Mouse (Mus musculus): Measurements from ENCODE around the gene Ugt1a7c. TPM values are rescaled to one million over a fixed set of nuclear protein-coding genes. Genes with fewer than 3 reads are reported as not detected.

The Ugt1a7c gene
- total RNA-seq, 2 experiments from 2014 or later, result 1.2 to 2.6 TPM

DNA sequence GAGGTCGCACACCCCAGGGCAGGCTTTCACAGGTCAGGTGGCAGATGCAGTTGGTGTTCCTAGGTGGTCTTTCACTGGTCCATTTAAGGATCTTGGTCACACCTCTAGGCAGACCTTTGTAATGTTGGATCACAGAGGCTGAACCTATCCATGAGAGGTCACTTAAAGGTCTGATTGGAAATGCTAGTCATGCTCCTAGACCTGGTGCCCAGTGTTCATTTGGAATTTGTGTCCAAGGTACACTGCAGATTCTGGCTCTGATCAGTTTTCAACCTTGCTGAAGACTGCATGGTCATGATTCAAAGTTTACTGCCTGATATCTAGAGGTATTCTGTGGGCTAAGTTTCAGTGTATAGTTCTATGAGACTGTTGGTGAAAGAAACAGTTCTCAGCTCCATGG is 84.8 kb downstream of the Ugt1a7c start:
- intact Hi-C loops (cut with DNase I), result no loop called here

GRCm38 (mm10) chr1:88186325-88186935 is 91.6 kb downstream of the Ugt1a7c start:
- no peak for DNase-seq
- intact Hi-C loops (cut with DNase I), result no loop called here

More for the DNA sequence above, 84.8 kb downstream of the Ugt1a7c start:
- DNase-seq, result no peak

- DNase-seq, result no peak
- intact Hi-C loops (cut with DNase I), result no loop called here
Observed at GRCm38 (mm10) chr1:88192136-88192535, 97.3 kb downstream of the Ugt1a7c start.

- intact Hi-C loops (cut with DNase I), result no loop called here
- no peak for DNase-seq
Observed at GRCm38 (mm10) chr1:88195687-88196086, 100.8 kb downstream of the Ugt1a7c start.

GRCm38 (mm10) chr1:88197443-88197842 is 102.6 kb downstream of the Ugt1a7c start:
- intact Hi-C loops (cut with DNase I), result no loop called here
- DNase-seq, result no peak

GRCm38 (mm10) chr1:88199996-88200395 is 105.1 kb downstream of the Ugt1a7c start:
- intact Hi-C loops (cut with DNase I), result no loop called here
- DNase-seq, result no peak

DNA sequence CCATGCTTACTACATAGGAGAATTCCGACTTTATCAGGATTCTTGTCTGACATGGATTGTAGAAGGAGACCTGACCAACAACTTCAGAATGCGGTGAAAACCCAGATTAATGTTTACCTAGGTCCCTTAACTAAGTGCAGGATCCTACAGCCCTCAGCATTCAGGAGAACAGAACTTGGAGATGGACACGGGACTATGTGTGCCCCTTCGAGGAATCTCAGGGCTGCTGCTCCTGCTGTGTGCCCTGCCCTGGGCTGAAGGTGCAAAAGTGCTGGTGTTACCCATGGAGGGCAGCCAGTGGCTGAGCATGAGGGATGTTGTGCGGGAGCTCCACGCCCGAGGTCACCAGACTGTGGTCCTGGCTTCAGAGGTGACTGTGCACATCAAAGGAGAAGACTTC is 105.6 kb downstream of the Ugt1a7c start, which contains the start of gene Ugt1a2:
Ugt1a2 (plus strand) TSS at position 146 of the 400 bp plus-strand sequence.
- intact Hi-C loops (cut with DNase I), result no loop called here

GRCm38 (mm10) chr1:88205294-88205922 is 110.5 kb downstream of the Ugt1a7c start, which contains the start of gene Dnajb3:
Dnajb3 (minus strand) TSS chr1:88205782.
- peak; percentile 63 for DNase-seq
- intact Hi-C loops (cut with DNase I), result no loop called here

More for the DNA sequence above, 105.6 kb downstream of the Ugt1a7c start, which contains the start of gene Ugt1a2:
- no peak for DNase-seq

DNA sequence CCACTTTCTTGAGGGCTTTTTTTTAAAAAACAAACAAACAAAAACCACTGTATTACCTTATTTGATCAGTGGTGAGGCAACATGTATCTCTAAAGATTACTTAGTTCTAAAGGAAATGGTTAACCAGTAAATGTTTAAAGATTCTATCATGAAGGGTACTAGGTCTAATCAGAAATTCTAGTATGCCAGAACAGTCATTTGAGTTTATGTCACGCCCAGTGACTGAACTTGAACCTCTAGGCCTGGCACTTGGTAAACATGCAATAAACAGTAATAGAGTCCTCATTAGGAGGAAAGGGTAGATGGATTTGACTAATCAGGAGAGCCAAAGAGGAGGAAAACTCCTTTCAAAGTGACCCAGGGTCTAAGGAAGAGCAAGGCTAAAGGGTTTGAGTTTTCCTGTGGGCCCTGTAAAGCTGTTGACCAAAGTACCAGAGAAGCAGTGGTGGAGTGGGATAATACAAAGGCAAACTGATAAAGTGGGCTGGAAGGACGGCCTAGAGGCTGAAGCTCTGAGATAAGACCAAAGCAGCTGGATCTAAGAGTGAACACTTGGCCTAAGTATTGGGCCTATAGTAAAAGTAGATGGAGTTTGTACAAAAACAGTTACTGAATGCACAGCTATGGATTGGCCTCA is 112.1 kb downstream of the Ugt1a7c start:
- intact Hi-C loops (cut with DNase I), result no loop called here
- DNase-seq, result no peak

GRCm38 (mm10) chr1:88211812-88212211 is 117.0 kb downstream of the Ugt1a7c start, which contains the start of gene Ugt1a1:
Ugt1a1 (plus strand) TSS chr1:88211959.
- intact Hi-C loops (cut with DNase I), result no loop called here

GRCm38 (mm10) chr1:88212341-88213045 is 117.6 kb downstream of the Ugt1a7c start:
- intact Hi-C loops (cut with DNase I), result no loop called here
- no peak for DNase-seq

More at GRCm38 (mm10) chr1:88211812-88212211, 117.0 kb downstream of the Ugt1a7c start, which contains the start of gene Ugt1a1:
- no peak for DNase-seq

DNA sequence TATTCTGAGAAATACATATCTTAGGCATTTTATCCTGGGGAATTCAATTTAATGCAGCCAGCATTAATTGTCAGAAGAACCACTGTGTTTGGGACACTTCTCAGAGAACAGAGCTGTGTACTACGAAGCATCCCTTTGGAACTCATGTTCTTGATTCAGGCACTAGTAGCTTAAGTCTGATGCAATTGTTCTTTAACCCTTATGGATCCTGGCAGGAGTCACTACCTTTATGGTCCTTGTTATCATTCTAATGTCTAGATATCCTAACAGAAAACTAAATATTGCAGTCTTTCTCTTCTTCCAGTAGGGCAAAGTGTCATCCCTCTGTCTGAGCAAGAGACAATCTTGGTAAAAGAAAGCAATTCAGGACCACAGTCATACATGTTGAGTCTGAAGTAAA is 118.2 kb downstream of the Ugt1a7c start:
- intact Hi-C loops (cut with DNase I), result no loop called here
- no peak for DNase-seq

DNA sequence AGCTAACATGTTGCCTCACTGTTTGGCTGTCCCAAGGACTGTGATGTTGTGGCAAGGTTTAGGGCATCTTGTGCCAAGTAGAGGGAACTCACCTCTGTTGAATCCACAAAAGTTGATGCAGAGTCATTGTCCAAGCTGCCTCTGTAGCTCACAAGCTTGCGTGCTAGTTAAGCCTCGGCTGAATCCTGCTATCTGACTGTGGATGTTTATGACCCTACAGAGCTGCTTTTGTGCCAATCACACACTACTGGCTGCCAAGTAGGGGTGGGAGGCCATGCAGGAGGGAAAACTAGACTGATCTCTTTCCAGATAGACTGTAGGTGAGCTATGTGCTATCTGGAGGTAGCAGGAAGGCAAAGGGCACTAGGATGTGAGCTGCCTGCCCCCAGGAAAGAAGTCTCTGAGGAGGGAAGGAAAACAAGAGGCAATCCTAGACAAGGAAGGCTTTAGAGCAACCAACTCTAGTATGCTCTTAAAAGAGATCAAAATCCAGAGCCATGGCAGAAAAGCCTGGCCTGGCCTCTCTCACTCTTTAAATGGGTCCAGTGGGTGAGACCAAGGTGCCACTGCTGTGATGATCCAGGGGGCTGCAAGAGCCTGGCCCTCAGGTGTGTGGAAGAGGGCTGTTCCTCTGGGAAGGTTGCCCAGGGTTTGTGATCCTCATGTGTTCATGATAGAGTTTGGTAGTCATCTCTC is 119.1 kb downstream of the Ugt1a7c start:
- DNase-seq, result no peak
- intact Hi-C loops (cut with DNase I), result no loop called here

- DNase-seq, result no peak
- intact Hi-C loops (cut with DNase I), result no loop called here
Observed at GRCm38 (mm10) chr1:88214462-88214952, 119.6 kb downstream of the Ugt1a7c start.

DNA sequence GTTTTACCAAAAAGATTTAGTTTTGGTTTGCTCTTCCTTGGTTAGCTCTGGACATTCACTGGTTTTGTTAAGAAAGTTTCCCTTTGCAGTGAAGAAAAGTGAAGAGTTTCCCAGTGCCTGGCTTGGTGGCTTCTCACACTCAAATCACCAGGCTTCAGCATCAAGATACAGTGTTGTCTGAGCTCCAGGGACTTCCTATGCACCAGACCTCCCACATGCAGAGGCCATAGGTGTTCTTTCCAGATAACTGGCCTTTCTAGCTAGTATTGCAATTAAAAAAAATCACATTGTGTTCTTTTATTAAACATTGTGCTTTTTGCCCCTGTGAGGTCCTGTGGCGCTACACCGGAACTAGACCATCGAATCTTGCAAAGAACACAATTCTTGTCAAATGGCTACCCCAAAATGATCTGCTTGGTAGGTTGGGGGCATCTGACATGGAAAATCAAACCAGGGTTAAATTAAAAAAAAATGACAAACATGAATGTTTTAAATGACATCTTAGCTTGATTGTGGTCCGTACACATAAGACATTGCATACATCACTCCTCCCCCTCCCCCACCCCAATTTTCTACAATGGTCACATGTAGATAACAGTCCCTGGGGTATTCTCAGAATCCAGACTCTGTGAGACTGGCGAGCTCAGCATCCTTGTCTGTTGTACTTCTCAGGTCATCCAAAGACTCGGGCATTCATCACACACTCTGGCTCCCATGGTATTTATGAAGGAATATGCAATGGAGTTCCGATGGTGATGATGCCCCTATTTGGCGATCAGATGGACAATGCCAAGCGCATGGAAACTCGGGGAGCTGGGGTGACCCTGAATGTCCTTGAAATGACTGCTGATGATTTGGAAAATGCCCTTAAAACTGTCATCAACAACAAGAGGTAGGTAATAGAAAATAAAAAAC is 120.9 kb downstream of the Ugt1a7c start:
- DNase-seq, result no peak
- intact Hi-C loops (cut with DNase I), result no loop called here

DNA sequence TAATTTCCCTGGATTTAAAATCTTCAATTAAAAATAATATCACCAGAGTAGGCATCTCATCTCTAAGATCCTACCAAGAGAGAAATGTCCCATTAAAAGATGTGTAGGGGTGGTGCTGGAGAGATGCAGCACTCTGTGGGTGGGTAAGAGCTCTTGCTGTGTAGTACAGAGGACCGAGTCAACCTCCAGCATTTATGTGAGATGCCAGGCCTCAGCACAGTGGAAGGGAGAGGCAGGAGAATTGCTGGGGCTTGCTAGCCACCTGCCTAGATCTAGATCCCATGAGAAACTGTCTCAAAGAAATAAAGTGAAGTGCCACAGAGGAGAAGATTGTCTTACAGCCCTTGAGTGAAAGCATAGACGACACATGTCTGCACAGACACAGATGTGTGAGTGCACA is 121.7 kb downstream of the Ugt1a7c start:
- DNase-seq, result no peak
- intact Hi-C loops (cut with DNase I), result no loop called here

GRCm38 (mm10) chr1:88217144-88217543 is 122.3 kb downstream of the Ugt1a7c start:
- intact Hi-C loops (cut with DNase I), result no loop called here
- no peak for DNase-seq

- DNase-seq, result no peak
- intact Hi-C loops (cut with DNase I), result no loop called here
Observed at GRCm38 (mm10) chr1:88217576-88217975, 122.7 kb downstream of the Ugt1a7c start.

- intact Hi-C loops (cut with DNase I), result no loop called here
- no peak for DNase-seq
Observed at GRCm38 (mm10) chr1:88218051-88218450, 123.2 kb downstream of the Ugt1a7c start.
